Mouse (Mus musculus) yolk sac, embryonic 10.5 days (tissue): ENCODE measurements around the gene D10Jhu81e.

Source experiments
- DNase-seq: peaks from one replicate; pipeline ENCODE4 v3.0.0-alpha.2; 2017; ENCODE audit warnings: low spot score

Gene D10Jhu81e

GRCm38 (mm10) chr10:78163241-78163640, 6.3 kb downstream of the D10Jhu81e start:
- DNase-seq = no peak

GRCm38 (mm10) chr10:78162646-78163045, 6.9 kb downstream of the D10Jhu81e start:
- no peak for DNase-seq

GRCm38 (mm10) chr10:78161096-78161495, 8.5 kb downstream of the D10Jhu81e start:
- no peak for DNase-seq

GRCm38 (mm10) chr10:78160369-78161095, 9.1 kb downstream of the D10Jhu81e start:
- no peak for DNase-seq

GRCm38 (mm10) chr10:78159906-78160305, 9.7 kb downstream of the D10Jhu81e start:
- DNase-seq = peak; percentile 83

DNA sequence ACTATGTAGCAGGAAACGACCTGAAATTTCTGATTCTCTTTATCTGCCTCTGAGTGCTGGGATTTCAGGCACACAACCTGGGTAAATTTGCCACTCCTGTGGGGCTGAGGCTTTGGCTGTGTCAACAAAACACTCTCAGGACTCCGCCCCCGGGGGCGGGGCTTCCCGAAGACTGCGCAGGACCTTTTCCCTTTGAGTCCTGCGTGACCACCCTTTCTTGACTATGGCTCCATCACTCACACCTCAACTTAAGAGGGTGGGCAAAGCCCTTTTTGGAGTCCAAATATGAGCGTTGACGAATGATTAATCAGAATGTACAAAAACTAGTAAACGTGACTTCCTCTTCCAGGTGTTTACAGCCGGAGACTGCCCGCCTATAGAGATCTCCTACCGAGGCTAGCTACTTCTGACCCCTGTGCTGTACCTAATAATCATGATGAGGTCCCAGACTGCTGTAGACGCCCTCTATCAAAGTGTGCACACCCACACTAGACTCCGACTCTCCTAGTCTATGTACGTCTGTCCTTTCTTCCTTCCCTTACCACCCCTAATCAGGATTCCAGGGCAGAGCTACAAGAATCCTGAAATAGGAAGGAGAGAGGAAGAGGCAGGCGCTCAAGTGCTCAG, 10.2 kb downstream of the D10Jhu81e start:
- peak; percentile 72 for DNase-seq

DNA sequence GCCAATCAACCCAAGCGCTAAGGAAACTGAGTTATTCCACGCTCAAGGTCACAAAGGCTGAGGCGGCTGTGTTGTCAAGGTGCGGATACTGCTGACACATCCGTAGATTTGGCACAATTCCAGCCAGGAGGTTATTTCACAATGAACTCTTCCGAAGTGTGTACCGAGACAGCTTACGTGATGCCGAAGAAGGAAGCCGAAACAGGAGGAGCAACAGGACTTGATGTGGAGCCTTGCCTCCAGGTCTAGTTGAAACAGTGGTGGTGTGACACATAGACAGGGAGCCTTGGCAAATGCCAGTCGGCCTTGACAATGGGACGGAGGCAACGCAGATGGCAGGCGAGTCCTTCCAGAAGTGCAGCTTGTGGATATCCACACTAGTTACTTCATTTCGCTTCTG, 11.5 kb downstream of the D10Jhu81e start:
- DNase-seq = peak; percentile 80

GRCm38 (mm10) chr10:78156926-78157325, 12.7 kb downstream of the D10Jhu81e start:
- DNase-seq = no peak

DNA sequence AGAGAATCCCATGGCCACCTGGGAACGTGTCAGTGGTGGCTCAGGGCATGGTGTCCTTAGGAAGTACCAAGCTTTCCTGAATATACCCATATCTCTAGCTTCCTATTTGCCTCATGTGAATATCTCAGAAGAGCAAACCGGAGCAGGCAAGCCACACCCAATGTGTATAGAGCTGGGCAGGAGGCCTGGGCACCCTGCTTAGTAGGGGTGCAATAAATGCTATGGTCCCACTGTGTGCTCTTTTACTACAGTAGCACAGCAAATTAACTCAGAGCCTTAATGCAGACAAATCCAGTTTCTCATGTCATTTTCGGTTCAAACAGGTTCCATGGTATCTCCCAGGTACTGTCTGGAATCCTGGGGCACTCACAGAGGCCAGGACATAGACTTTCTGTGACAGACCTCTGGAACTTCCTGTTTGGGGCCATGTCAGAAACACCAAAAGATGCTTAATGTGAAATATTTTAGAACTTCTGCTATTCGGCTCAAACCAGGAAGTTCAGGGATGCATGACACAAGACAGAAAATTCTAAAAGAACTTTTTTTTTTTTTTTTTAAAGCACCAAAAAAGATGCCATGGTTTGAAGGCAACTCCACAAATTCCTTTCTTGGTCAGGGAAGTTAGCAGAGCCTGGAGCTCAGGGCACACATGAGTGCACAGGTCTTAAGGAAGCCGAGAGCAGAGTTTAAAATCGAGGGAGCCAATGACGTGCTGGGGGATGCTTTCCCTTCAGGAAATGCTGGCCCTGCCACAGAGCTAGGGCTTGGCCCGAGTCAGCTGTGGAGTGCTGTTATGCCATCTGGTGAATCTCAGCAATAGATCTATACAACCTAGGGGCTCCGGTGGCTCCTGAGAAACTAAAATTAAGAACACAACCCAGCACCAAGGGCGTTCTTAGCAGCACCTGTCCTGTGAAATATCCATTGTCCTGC, 20.5 kb downstream of the D10Jhu81e start:
- DNase-seq = no peak

- no peak for DNase-seq
Measured at GRCm38 (mm10) chr10:78147908-78148441, 21.6 kb downstream of the D10Jhu81e start.

GRCm38 (mm10) chr10:78143727-78144505, 25.7 kb downstream of the D10Jhu81e start:
- DNase-seq = peak; percentile 34

DNA sequence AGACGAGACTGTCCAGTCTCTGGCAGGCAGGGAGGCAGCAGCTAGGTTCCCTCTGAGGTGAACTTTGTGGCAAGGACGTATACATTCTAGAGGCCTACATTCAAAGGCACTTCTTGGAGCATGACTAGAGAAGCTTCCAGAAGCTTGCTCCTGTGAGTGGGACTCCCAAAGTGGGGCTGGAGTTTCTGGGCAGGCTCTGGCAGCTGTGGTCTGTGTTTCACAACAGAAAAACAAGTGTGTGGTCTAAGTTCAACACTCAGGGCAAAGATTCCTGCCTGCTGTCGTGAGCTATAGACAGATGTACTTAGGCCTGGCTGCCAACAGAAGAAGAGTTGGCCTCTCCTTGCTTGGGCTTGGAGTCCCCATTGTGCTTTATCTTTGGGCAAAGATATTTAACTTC, 28.7 kb downstream of the D10Jhu81e start:
- no peak for DNase-seq

DNA sequence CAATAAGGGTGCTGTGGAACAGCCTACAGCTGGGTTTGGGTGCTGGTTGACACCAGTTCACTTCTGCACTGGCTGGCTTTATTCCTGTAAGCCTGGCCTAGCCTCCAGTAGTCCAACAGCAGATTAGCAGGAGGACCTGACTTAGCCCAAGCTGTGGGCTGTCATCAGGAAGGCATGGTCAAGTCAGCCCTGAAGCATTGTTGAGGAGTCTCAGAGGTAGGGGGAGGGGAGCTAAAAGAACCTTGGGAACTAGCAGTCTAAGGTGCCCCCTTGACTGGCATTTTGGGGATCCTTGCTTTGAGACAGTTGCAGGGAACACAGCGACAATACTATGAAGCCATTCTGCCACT, 29.4 kb downstream of the D10Jhu81e start:
- no peak for DNase-seq

DNA sequence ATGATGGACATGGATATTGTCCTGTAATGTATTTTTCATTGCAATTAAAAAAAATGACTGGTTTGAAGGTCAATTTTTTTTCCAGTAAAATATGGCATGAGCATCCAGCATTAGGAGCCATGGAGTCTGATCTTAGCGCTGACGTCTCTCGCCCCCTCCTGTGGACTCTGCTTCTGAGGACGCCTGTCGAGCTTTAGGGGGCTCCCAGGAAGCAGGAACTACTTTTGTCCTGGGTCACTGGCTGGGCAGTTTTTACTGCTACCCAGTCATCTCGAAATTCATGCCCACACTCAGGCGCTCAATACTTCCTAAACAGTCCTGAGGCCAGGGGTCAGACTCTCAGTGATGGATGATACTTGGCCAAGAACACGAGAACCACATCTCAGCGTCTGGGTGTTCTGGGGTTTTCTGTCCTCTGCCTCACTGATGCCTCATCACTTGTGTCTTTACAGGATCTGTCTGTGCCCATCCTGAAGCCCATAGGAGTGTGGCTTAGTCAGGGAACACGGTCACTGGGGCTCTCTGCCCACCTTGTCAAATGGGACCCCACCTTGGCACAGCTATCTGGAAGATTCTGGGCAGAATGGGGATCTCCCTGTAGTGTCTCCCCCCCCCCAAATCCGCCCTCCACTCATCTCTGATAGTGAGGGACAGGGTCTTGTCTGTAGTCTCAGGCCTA, 29.9 kb downstream of the D10Jhu81e start:
- DNase-seq = no peak

GRCm38 (mm10) chr10:78138812-78139523, 30.6 kb downstream of the D10Jhu81e start:
- no peak for DNase-seq

- DNase-seq = no peak
Measured at GRCm38 (mm10) chr10:78137191-78137590, 32.4 kb downstream of the D10Jhu81e start.

DNA sequence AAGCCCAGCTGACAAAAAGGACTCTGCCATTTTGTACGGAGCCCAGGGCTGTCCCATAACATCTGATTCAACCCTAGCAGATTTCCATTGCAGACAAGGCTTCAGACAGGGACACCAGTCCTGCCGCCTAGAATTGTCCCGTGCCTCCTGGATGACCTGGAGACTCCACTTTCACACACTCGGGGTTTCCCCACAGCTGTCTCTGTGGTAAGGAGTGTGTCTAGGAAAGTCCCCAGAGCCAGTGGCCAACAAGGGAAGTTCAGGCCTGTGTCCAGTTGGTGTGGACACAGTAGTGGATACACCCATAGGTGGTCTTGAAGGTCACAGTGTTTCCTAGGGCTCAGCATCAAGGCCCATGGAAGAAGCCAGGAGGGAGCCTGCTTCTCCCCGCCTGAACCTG, 33.6 kb downstream of the D10Jhu81e start:
- DNase-seq = no peak

DNA sequence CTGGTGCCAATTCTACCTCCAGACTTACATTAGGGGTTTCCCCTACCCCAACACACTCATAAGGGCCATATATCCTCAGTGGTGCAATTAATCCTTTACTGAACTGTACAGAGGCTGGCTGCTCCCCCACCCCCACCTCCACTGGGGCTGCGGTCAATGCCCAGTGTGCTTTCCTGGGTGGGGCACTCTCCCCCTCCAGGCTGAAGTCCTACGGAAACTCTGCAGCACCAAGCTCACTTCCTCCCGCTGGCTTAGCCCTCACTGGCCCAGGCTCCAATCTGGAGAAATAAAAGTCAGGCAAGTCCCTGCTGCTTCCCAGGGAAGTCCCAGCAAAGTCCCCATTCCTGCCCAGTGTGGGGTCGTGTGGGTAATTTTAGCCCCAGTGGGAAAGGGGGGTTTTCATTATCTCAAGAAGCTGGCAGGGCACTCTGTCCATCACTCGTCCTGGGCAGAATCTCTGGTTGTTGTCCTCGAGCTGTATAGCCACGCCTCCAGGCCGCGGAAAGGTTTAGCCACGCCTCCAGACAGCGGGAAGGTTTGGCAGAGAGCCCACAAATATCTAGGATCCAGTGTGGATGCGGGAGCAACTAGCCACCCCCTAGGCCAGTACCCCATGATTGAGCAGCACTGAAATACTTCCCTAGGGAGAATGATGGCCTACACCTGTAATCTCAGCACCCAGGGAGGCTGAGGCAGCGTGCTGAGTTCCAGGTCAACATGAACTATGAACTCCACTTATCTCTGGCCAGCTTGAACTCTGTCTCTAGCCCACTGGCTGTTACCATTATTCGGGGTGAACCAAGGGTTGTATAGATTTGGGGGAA, 34.4 kb downstream of the D10Jhu81e start:
- DNase-seq = peak; percentile 87

- no peak for DNase-seq
Measured at GRCm38 (mm10) chr10:78134400-78134799, 35.2 kb downstream of the D10Jhu81e start.

- DNase-seq = no peak
Measured at GRCm38 (mm10) chr10:78129998-78130397, 39.6 kb downstream of the D10Jhu81e start.
